Mouse (Mus musculus): ENCODE results near the gene Grhpr. TPM values are rescaled to one million over a fixed set of nuclear protein-coding genes. Genes with fewer than 3 reads are reported as not detected.

The Grhpr gene
- total and polyA plus RNA-seq, 2 experiments from 2014 or later: 18.2 to 31.1 TPM

DNA sequence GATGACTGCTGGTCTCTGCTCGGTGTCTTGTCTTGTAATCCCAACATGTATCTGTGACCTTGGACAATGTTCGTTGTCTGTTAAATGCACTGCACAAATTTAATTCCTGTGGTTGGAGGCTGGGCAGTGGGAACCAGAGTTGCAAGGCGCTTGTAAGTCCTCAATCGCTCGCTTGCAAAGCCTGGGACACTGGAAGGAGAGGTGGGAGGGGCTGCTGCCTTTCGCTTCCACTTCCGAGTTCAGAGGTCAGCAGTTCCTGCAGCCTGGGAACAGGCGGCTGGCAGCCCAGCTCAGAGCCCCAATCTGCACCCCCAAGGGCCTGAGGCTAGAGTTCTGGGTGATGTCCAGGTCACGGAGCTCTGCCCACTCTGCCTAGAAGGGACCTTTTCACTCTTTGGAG lies 28.2 kb upstream of the Grhpr start:
- no peak overlapping the region for H3K4me2 ChIP-seq (ENCODE audit: low read depth, low read length, poor library complexity, severe bottlenecking)
- no peak for ATAC-seq (ENCODE audit: low FRiP score)
- H3K4me1 ChIP-seq (ENCODE audit: insufficient read depth, low read length): no peaks in the 10 kb centered on the region
- H3K36me3 ChIP-seq (ENCODE audit: insufficient read depth, low read length): no peaks in the 10 kb centered on the region
- no peak for DNase-seq (ENCODE audit: low spot score)
- no peak overlapping the region for H3K9ac ChIP-seq (replicated peaks; ENCODE audit: low read length, poor library complexity, severe bottlenecking)
- no peak overlapping the region for H3K27ac ChIP-seq (ENCODE audit: low read depth, low read length)
- no peak for TF ChIP-seq CTCF (IDR thresholded peaks at IDR 0.05)
- no peaks in the 10 kb centered on the region for H3K27me3 ChIP-seq (ENCODE audit: insufficient read depth, low read length)
- no peaks in the 10 kb centered on the region for H3K9me3 ChIP-seq (ENCODE audit: low read length)
- no peak overlapping the region for H3K4me3 ChIP-seq (ENCODE audit: low read depth, low read length)
- WGBS: 78% methylated on average over 9 of the region's 9 CpGs

DNA sequence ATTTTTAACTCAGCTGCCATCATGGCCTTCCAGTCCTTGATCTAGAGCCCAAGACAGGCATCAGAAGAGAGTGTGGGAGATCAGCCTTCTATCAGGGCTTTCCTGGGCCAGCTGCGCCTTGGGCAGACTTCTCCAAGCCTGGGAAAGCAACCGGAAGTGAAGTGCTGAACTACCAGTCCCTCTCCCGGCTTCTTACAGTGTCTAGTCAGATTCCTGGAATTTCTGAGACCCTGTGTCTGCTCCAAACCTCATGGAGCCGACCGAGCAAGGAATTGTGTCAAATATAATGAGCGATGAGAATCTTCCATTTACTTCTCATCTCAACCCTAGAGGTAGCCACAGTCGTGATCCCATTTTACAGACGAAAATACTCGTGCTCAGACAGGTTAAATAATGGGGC lies 22.4 kb upstream of the Grhpr start:
- no peak overlapping the region for H3K4me2 ChIP-seq (ENCODE audit: low read depth, low read length, poor library complexity, severe bottlenecking)
- DNase-seq (ENCODE audit: low spot score): no peak
- no peaks in the 10 kb centered on the region for H3K4me1 ChIP-seq (ENCODE audit: insufficient read depth, low read length)
- no peaks in the 10 kb centered on the region for H3K9me3 ChIP-seq (ENCODE audit: low read length)
- no peak for TF ChIP-seq CTCF (IDR thresholded peaks at IDR 0.05)
- H3K27ac ChIP-seq (ENCODE audit: low read depth, low read length): no peak overlapping the region
- no peak for ATAC-seq (ENCODE audit: low FRiP score)
- 90% methylated on average over 9 of the region's 9 CpGs for WGBS
- no peaks in the 10 kb centered on the region for H3K27me3 ChIP-seq (ENCODE audit: insufficient read depth, low read length)
- no peak overlapping the region for H3K4me3 ChIP-seq (ENCODE audit: low read depth, low read length)
- H3K36me3 ChIP-seq (ENCODE audit: insufficient read depth, low read length): no peaks in the 10 kb centered on the region
- H3K9ac ChIP-seq (replicated peaks; ENCODE audit: low read length, poor library complexity, severe bottlenecking): no peak overlapping the region

DNA sequence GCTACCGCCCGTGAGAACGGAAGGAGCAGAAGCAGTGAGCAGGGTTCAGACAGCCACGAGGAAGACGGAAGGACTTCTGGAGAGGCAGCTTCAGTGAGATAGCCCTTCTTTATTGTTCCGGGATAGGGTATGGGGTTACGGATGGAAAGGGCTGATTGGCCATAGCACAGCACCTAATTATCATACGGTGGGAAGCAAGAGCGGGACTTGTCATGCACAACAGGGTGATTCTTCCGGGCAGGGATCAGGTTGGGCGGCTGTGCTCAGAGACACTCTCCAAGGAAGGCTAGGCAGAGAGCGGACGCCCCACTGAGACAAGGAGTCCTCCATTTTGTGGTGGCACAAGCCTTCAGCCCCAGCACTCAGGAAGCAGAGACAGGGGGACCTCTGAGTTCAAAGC lies 22.0 kb upstream of the Grhpr start:
- ATAC-seq (ENCODE audit: low FRiP score): no peak
- H3K4me3 ChIP-seq (ENCODE audit: low read depth, low read length): no peak overlapping the region
- H3K27ac ChIP-seq (ENCODE audit: low read depth, low read length): no peak overlapping the region
- H3K9me3 ChIP-seq (ENCODE audit: low read length): no peaks in the 10 kb centered on the region
- no peaks in the 10 kb centered on the region for H3K36me3 ChIP-seq (ENCODE audit: insufficient read depth, low read length)
- no peak for DNase-seq (ENCODE audit: low spot score)
- TF ChIP-seq CTCF (IDR thresholded peaks at IDR 0.05): no peak
- WGBS: 94% methylated on average over 13 of the region's 13 CpGs
- no peak overlapping the region for H3K9ac ChIP-seq (replicated peaks; ENCODE audit: low read length, poor library complexity, severe bottlenecking)
- H3K4me1 ChIP-seq (ENCODE audit: insufficient read depth, low read length): no peaks in the 10 kb centered on the region
- H3K4me2 ChIP-seq (ENCODE audit: low read depth, low read length, poor library complexity, severe bottlenecking): no peak overlapping the region
- no peaks in the 10 kb centered on the region for H3K27me3 ChIP-seq (ENCODE audit: insufficient read depth, low read length)

GRCm38 (mm10) chr4:44963156-44963555 lies 18.0 kb upstream of the Grhpr start:
- Histone ChIP-seq H3K4me3 (ENCODE audit: low read depth, low read length) (no peak overlapping the region), H3K36me3 (ENCODE audit: insufficient read depth, low read length) (no peaks in the 10 kb centered on the region), H3K9me3 (ENCODE audit: low read length) (no peaks in the 10 kb centered on the region), H3K9ac (replicated peaks; ENCODE audit: low read length, poor library complexity, severe bottlenecking) (no peak overlapping the region), H3K4me2 (ENCODE audit: low read depth, low read length, poor library complexity, severe bottlenecking) (no peak overlapping the region), H3K27me3 (ENCODE audit: insufficient read depth, low read length) (no peaks in the 10 kb centered on the region), H3K4me1 (ENCODE audit: insufficient read depth, low read length) (no peaks in the 10 kb centered on the region), H3K27ac (ENCODE audit: low read depth, low read length) (no peak overlapping the region)
- TF ChIP-seq CTCF (IDR thresholded peaks at IDR 0.05): no peak
- DNase-seq (ENCODE audit: low spot score) (no peak), ATAC-seq (ENCODE audit: low FRiP score) (no peak)
- 67% methylated on average over 11 of the region's 11 CpGs for WGBS

DNA sequence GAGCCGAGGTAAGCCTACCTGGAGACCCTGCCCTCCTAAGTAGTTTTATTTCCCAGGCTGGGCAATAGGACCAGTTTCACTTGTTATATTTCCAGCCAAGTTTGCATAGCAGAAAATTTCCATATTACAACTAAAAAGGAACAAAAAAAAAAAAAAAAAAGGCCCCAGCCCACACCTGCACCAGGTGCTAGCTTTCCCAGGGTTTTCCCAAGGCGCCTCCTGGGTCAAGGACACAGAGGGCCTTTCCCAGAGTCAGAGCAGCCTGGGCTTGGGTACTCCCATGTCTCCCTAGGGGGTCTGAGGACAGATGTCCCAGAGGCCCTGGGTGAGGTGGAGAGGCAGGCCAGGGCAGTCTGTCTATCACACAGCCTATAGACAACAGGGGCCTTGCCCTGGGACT lies 16.0 kb upstream of the Grhpr start:
- H3K36me3 ChIP-seq (ENCODE audit: insufficient read depth, low read length): no peaks in the 10 kb centered on the region
- no peak for TF ChIP-seq CTCF (IDR thresholded peaks at IDR 0.05)
- no peak overlapping the region for H3K4me2 ChIP-seq (ENCODE audit: low read depth, low read length, poor library complexity, severe bottlenecking)
- no peak overlapping the region for H3K9ac ChIP-seq (replicated peaks; ENCODE audit: low read length, poor library complexity, severe bottlenecking)
- DNase-seq (ENCODE audit: low spot score) (no peak), ATAC-seq (ENCODE audit: low FRiP score) (no peak)
- H3K27me3 ChIP-seq (ENCODE audit: insufficient read depth, low read length): no peaks in the 10 kb centered on the region
- no peak overlapping the region for H3K27ac ChIP-seq (ENCODE audit: low read depth, low read length)
- H3K4me1 ChIP-seq (ENCODE audit: insufficient read depth, low read length): no peaks in the 10 kb centered on the region
- H3K9me3 ChIP-seq (ENCODE audit: low read length): no peaks in the 10 kb centered on the region
- H3K4me3 ChIP-seq (ENCODE audit: low read depth, low read length): no peak overlapping the region
- WGBS: 92% methylated on average over 2 of the region's 2 CpGs

GRCm38 (mm10) chr4:44965736-44966135 lies 15.5 kb upstream of the Grhpr start:
- no peak for DNase-seq (ENCODE audit: low spot score)
- H3K9me3 ChIP-seq (ENCODE audit: low read length): no peaks in the 10 kb centered on the region

More at GRCm38 (mm10) chr4:44965736-44966135, 15.5 kb upstream of the Grhpr start:
- WGBS: 90% methylated on average over 3 of the region's 3 CpGs
- Histone ChIP-seq H3K9ac (replicated peaks; ENCODE audit: low read length, poor library complexity, severe bottlenecking) (no peak overlapping the region), H3K4me1 (ENCODE audit: insufficient read depth, low read length) (no peaks in the 10 kb centered on the region), H3K36me3 (ENCODE audit: insufficient read depth, low read length) (no peaks in the 10 kb centered on the region), H3K27me3 (ENCODE audit: insufficient read depth, low read length) (no peaks in the 10 kb centered on the region), H3K27ac (ENCODE audit: low read depth, low read length) (no peak overlapping the region), H3K4me2 (ENCODE audit: low read depth, low read length, poor library complexity, severe bottlenecking) (no peak overlapping the region), H3K4me3 (ENCODE audit: low read depth, low read length) (no peak overlapping the region)
- TF ChIP-seq CTCF (IDR thresholded peaks at IDR 0.05): no peak
- no peak for ATAC-seq (ENCODE audit: low FRiP score)

Measured in midbrain, postnatal 0 days (tissue).